Mouse (Mus musculus): Measurements from ENCODE around the gene Pibf1. TPM values are rescaled to one million over a fixed set of nuclear protein-coding genes. Genes with fewer than 3 reads are reported as not detected.
A peak's percentile ranks its signal among the peaks of the same experiment; 100 is the strongest.

Gene Pibf1
- polyA plus RNA-seq, 1 experiment: 2.7 TPM

DNA sequence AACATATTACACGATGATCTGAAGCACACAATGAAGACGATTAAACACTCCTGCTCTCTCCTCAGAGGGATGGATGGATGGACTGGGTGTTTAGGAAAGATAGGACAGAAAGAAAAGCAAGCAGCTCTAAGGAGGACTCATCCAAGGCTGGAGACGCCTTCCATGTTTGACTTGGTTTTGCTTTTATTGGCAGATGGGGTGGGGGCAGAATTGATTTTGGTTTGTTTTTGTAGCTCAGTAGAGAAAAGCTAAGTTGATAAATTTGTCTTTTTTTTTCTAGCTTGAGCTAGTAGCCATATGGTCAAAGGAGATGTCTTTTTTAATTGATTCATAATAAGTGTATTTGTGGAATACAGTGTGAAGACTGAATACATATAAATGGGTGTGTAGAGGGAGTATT lies 133.8 kb downstream of the Pibf1 start:
- Histone ChIP-seq H3K4me1 (ENCODE audit: control insufficient read depth, insufficient read depth, low read length) (no peaks in the 10 kb centered on the region), H3K4me3 (replicated peaks; ENCODE audit: extremely low read depth, low read depth, low read length) (no peak overlapping the region)
- no peak for TF ChIP-seq POLR2A (IDR thresholded peaks at IDR 0.05; ENCODE audit: borderline replicate concordance, extremely low read depth, low read depth, low read length)
- TF ChIP-seq CTCF (IDR thresholded peaks at IDR 0.05; ENCODE audit: insufficient read depth, low read length): no peak
- 89% methylated on average over 3 of the region's 3 CpGs for WGBS
- DNase-seq: no peak

DNA sequence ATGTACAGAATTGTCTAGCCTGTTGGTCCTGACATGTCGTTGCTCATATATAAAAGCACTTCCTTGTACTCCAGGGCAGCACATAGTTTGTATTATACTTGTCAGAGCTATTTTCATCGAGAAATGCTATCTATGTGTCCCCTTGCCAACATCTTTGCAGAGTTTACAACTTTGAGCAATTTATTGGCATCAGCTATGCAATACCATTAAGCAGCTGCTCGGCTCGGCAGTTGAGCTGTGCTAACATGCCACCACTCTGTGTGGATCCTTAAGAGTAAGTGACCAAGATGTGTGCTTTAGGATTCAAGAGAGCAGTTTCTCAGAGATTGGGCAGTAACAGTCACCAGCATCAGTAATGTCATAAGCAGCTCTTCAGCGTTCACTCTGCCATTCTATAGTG lies 137.9 kb downstream of the Pibf1 start:
- DNase-seq: no peak
- Histone ChIP-seq H3K4me3 (replicated peaks; ENCODE audit: extremely low read depth, low read depth, low read length) (no peak overlapping the region), H3K4me1 (ENCODE audit: control insufficient read depth, insufficient read depth, low read length) (no peaks in the 10 kb centered on the region)
- TF ChIP-seq CTCF (IDR thresholded peaks at IDR 0.05; ENCODE audit: insufficient read depth, low read length): no peak
- TF ChIP-seq POLR2A (IDR thresholded peaks at IDR 0.05; ENCODE audit: borderline replicate concordance, extremely low read depth, low read depth, low read length): no peak
- 58% methylated on average over 5 of the region's 5 CpGs for WGBS

DNA sequence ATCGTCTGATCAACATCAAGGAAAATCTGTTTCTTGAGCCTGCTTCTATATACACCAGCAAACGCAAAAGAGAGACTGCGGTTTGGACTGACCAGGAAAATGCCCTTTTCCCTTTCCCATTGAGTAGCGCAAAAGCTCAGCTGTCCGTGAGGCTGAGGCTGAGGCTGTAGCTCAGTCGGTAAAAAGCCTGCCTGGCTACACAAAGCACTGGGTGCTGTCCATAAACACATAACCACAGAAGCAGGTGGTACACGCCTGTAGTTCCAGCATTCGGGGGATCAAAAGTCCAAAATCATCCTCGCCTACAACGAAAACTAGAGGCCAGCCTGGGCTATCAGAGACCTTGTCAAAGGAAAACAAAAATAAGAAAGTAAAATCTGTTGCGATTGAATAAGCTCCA lies 141.3 kb downstream of the Pibf1 start:
- no peaks in the 10 kb centered on the region for H3K4me1 ChIP-seq (ENCODE audit: control insufficient read depth, insufficient read depth, low read length)
- H3K4me3 ChIP-seq (replicated peaks; ENCODE audit: extremely low read depth, low read depth, low read length): no peak overlapping the region
- no peak for TF ChIP-seq CTCF (IDR thresholded peaks at IDR 0.05; ENCODE audit: insufficient read depth, low read length)
- no peak for TF ChIP-seq POLR2A (IDR thresholded peaks at IDR 0.05; ENCODE audit: borderline replicate concordance, extremely low read depth, low read depth, low read length)
- no peak for DNase-seq
- 87% methylated on average over 11 of the region's 11 CpGs for WGBS

DNA sequence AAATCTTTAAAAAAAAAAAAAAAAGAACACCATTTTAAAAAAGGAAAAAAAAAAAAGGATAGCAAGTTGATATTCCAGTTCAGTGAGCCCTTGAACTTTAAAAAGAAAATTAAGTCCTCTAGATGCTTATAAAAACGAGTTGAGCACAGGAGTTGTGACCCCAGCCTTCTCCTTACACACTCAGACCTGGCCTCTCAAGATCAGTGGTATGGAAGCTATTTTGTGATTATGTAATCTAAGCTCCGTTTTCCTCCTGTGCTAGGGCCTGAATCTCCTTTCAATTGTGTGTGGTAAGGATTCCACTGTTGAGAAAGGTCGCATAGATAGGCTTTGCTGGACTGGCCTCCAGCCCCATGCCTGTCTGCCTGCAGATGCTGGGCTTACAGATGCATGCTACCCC lies 145.3 kb downstream of the Pibf1 start:
- Histone ChIP-seq H3K4me3 (replicated peaks; ENCODE audit: extremely low read depth, low read depth, low read length) (no peak overlapping the region), H3K4me1 (ENCODE audit: control insufficient read depth, insufficient read depth, low read length) (no peaks in the 10 kb centered on the region)
- peak; percentile 5 for DNase-seq
- 55% methylated on average over 3 of the region's 3 CpGs for WGBS
- TF ChIP-seq CTCF (IDR thresholded peaks at IDR 0.05; ENCODE audit: insufficient read depth, low read length): no peak
- no peak for TF ChIP-seq POLR2A (IDR thresholded peaks at IDR 0.05; ENCODE audit: borderline replicate concordance, extremely low read depth, low read depth, low read length)

DNA sequence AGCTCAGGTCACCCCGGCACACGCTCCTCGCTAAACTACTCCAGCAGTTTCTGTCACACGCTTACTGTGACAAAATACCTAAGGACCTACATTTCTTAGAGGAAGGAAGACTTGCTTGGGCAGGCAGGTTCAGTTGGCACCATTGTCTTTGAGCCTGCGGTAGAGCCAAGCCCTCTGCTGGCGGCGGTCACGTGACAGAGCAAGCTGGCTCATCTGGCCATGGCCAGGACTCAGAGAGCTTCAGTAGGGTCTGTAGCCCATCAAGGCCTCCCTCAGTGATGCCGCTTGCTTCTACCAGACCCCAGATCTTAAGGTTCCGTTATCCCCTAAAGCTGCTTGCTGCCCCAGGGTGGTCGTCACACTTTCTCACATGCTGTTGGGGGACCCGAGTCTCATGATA lies 162.8 kb downstream of the Pibf1 start:
- Histone ChIP-seq H3K4me3 (replicated peaks; ENCODE audit: extremely low read depth, low read depth, low read length) (no peak overlapping the region), H3K4me1 (ENCODE audit: control insufficient read depth, insufficient read depth, low read length) (no peaks in the 10 kb centered on the region)
- no peak for TF ChIP-seq CTCF (IDR thresholded peaks at IDR 0.05; ENCODE audit: insufficient read depth, low read length)
- TF ChIP-seq POLR2A (IDR thresholded peaks at IDR 0.05; ENCODE audit: borderline replicate concordance, extremely low read depth, low read depth, low read length): no peak
- WGBS: 92% methylated on average over 12 of the region's 12 CpGs
- DNase-seq: no peak

DNA sequence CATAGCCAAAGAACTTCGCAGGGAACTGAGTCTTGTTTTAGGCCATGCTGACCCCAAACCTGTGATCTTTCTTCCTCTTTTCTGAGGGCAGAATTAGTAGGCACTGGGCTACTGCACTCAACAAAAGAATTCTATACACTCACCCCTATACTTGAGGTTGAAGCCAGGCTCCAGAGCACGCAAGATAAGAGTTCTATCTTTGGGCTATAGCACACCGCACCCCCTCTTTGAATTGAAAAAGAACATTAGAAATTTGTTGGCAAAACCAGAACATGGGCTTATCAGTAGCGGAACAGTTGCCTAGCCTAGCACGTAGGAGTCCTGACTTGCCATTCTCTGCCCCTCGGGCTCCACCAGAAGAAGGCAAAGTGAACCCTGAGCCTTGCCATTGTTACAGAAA lies 164.6 kb downstream of the Pibf1 start:
- TF ChIP-seq CTCF (IDR thresholded peaks at IDR 0.05; ENCODE audit: insufficient read depth, low read length): no peak
- no peak for TF ChIP-seq POLR2A (IDR thresholded peaks at IDR 0.05; ENCODE audit: borderline replicate concordance, extremely low read depth, low read depth, low read length)

DNA sequence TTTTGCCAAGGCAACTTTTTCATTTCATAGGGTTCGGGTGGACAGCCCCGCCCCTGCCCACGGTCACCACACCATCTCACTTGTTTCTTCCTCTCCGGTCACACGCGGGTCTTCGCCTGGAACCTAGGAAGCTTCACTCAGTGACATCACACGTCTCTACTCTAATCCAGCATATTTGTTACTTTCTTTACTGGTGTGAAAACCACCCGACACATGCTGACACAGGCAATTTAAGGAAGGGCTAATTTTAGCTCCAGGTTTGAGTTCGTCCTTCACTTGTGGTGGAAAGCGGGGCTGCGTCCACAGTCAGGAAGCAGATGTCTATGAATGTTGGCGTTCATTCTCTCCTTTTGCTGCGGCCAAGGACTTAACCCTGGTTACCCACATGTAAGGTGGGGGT lies 166.6 kb downstream of the Pibf1 start:
- no peak for DNase-seq
- WGBS: 75% methylated on average over 14 of the region's 14 CpGs
- Histone ChIP-seq H3K4me3 (replicated peaks; ENCODE audit: extremely low read depth, low read depth, low read length) (no peak overlapping the region), H3K4me1 (ENCODE audit: control insufficient read depth, insufficient read depth, low read length) (no peaks in the 10 kb centered on the region)
- TF ChIP-seq POLR2A (IDR thresholded peaks at IDR 0.05; ENCODE audit: borderline replicate concordance, extremely low read depth, low read depth, low read length): no peak

More for the DNA sequence above, 164.6 kb downstream of the Pibf1 start:
- H3K4me1 ChIP-seq (ENCODE audit: control insufficient read depth, insufficient read depth, low read length): no peaks in the 10 kb centered on the region
- WGBS: 84% methylated on average over 6 of the region's 6 CpGs
- no peak for DNase-seq
- no peak overlapping the region for H3K4me3 ChIP-seq (replicated peaks; ENCODE audit: extremely low read depth, low read depth, low read length)

DNA sequence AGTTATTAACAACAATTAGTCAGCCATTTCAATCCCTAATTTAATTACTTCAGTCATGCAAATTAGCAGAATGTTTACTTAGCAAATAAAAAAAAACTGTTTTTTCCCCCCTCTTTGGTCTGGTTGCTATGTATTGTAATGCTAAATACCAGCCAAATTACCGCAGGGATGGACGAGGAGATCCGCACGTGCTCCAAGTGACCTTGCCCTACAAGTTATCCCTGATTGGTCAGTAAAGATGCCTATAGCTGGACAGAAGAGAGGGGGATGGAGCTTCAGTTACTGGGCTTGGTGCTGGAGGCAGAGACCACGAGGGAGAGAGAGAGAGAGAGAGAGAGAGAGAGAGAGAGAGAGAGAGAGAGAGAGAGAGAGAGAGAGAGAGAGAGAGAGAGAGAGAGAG lies 167.5 kb downstream of the Pibf1 start:
- Histone ChIP-seq H3K4me1 (ENCODE audit: control insufficient read depth, insufficient read depth, low read length) (no peaks in the 10 kb centered on the region), H3K4me3 (replicated peaks; ENCODE audit: extremely low read depth, low read depth, low read length) (no peak overlapping the region)
- no peak for DNase-seq
- TF ChIP-seq CTCF (IDR thresholded peaks at IDR 0.05; ENCODE audit: insufficient read depth, low read length) (no peak), POLR2A (IDR thresholded peaks at IDR 0.05; ENCODE audit: borderline replicate concordance, extremely low read depth, low read depth, low read length) (no peak)
- WGBS: 82% methylated on average over 5 of the region's 5 CpGs

DNA sequence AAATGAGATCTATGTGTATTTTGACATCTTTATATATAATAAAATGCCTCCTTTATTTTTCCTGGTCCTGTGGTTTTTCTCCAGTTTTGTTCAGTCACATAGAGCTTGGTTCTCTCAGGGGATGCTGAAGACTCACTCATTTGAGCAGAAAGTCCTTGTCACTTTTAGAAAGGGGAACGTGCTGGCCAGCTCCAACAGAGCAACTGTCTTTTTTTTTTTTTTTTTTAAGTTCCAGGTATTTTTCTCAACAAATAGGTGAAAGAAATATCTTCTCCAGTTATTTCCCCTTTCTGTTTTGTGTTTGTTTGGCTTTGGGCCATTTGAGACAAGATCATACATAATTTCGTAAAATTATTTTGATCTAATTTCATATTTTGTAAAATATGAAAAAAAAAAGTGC lies 174.8 kb downstream of the Pibf1 start:
- WGBS: 62% methylated on average over 2 of the region's 2 CpGs
- Histone ChIP-seq H3K4me3 (replicated peaks; ENCODE audit: extremely low read depth, low read depth, low read length) (no peak overlapping the region), H3K4me1 (ENCODE audit: control insufficient read depth, insufficient read depth, low read length) (no peaks in the 10 kb centered on the region)
- no peak for DNase-seq
- TF ChIP-seq CTCF (IDR thresholded peaks at IDR 0.05; ENCODE audit: insufficient read depth, low read length): no peak
- no peak for TF ChIP-seq POLR2A (IDR thresholded peaks at IDR 0.05; ENCODE audit: borderline replicate concordance, extremely low read depth, low read depth, low read length)

DNA sequence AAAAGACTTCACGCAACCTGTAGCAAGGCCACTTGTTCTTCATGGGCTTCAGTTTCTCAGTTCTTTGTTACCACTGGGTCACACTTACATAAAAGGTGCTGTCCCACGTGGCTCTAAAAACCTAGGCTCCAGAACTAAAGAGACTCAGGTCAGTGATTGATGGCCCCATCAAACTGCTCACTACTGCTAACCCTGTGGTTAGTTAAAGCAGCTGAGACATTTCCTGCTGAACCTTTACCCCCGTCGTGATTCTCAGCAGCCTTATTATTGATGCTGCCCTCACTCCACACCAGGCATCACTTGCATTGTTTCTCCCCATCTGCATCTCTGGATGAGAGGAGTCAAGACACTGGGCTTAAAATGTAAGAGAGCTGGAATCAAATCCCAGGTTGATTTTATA lies 176.6 kb downstream of the Pibf1 start:
- TF ChIP-seq CTCF (IDR thresholded peaks at IDR 0.05; ENCODE audit: insufficient read depth, low read length) (no peak), POLR2A (IDR thresholded peaks at IDR 0.05; ENCODE audit: borderline replicate concordance, extremely low read depth, low read depth, low read length) (no peak)
- no peaks in the 10 kb centered on the region for H3K4me1 ChIP-seq (ENCODE audit: control insufficient read depth, insufficient read depth, low read length)
- H3K4me3 ChIP-seq (replicated peaks; ENCODE audit: extremely low read depth, low read depth, low read length): no peak overlapping the region
- no peak for DNase-seq
- WGBS: 37% methylated on average over 4 of the region's 4 CpGs

DNA sequence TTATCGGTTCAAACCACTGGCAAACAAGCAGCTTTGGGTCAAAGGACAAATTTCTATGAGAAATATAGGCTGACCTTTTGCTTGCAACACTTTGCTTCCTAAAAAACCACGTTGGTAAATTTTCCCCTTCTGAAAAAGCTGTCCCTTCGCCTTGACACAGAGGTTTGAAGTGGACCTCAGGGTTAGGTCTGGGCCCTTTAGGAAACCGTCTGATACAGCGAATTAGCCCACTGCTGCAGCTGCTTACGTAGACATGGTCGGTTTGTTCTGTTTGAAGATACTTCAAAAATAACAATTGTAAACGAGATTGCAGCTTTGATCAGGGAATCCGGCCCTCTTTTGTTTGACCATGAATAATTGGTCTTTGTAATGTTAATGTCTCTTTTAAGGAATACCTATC lies 179.1 kb downstream of the Pibf1 start:
- Histone ChIP-seq H3K4me3 (replicated peaks; ENCODE audit: extremely low read depth, low read depth, low read length) (no peak overlapping the region), H3K4me1 (ENCODE audit: control insufficient read depth, insufficient read depth, low read length) (no peaks in the 10 kb centered on the region)
- no peak for TF ChIP-seq CTCF (IDR thresholded peaks at IDR 0.05; ENCODE audit: insufficient read depth, low read length)
- no peak for TF ChIP-seq POLR2A (IDR thresholded peaks at IDR 0.05; ENCODE audit: borderline replicate concordance, extremely low read depth, low read depth, low read length)
- 51% methylated on average over 9 of the region's 9 CpGs for WGBS
- DNase-seq: no peak

Measured in lung, adult 2 months (tissue).